Mouse (Mus musculus): ENCODE measurements around the gene Hist1h2ag.
"Not testable (repeated sequence)": the region's sequence is repeated elsewhere in the genome, so short reads cannot be mapped to it uniquely, and the experiment has no call there.

The Hist1h2ag gene

DNA sequence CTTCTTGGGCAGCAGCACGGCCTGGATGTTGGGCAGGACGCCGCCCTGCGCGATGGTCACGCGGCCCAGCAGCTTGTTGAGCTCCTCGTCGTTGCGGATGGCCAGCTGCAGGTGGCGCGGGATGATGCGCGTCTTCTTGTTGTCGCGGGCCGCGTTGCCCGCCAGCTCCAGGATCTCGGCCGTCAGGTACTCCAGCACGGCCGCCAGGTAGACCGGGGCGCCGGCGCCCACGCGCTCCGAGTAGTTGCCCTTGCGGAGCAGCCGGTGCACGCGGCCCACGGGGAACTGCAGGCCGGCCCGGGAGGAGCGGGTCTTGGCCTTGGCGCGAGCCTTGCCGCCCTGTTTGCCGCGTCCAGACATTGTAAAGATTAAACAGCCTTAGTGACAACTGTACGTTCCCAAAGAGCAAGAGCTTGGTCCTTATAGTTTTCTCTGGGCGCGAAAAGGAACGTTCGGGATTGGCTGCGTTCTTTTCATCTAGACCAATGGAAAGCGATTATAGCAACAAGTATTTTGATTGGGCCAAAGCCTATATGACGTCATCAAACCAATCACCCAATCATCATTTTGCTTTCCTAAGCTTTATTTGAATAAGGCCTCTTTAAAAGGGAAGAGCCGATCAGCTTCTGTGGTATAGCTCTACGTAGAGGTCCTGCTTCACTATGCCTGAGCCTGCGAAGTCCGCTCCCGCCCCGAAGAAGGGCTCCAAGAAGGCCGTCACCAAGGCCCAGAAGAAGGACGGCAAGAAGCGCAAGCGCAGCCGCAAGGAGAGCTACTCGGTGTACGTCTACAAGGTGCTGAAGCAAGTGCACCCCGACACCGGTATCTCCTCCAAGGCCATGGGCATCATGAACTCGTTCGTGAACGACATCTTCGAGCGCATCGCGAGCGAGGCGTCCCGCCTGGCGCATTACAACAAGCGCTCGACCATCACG lies at the start of gene Hist1h2ag, which contains the start of gene Hist1h2bj:
TSS of gene Hist1h2ag (minus strand) at position 377 of the 935 bp plus-strand sequence.
TSS of gene Hist1h2bj (plus strand) at position 647 of the 935 bp plus-strand sequence.
- DNase-seq, result peak; percentile 63 to 71

DNA sequence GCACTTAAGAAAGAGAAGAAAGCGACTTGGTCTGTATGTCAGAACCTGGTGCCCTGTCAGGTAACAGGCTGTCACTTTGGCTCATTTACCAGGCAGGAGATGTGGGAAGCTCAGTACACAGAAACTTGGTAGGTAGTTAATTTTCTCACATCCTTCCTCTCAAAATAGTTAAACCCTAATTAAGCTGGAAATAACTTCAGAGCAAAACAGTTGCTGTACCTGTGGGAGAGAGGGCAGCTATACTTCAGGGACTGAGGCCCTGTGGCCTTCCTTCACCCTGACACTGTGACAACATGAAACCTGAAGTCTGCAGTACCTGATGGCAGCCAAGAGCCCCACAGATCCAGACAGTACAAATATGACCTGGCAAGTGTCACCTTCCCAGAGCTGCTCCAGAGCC lies 41.4 kb upstream of the Hist1h2ag start, which contains the start of gene Vmn1r188:
TSS of gene Vmn1r188 (plus strand) at position 301 of the 400 bp plus-strand sequence.
- not testable (repeated sequence) for DNase-seq

DNA sequence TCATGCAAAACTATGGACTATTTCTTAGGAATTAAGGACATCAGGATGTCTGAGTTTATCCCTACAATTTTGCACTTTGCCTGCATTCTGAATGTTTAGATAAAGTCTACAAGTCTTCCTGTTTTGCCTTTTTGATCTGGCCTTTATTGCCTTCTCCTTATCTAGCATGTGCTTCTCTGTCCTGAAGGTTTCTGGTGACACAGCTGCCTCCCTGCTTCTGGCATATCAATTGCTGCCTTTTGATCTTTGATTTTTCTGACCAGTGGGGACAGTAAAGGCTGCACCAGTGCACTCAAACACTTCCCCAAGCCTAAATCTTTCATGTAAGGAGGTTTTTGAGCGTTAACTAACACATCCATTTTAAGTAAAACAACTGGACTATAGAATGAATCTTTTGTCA lies 20.7 kb upstream of the Hist1h2ag start:
- no peak for DNase-seq

DNA sequence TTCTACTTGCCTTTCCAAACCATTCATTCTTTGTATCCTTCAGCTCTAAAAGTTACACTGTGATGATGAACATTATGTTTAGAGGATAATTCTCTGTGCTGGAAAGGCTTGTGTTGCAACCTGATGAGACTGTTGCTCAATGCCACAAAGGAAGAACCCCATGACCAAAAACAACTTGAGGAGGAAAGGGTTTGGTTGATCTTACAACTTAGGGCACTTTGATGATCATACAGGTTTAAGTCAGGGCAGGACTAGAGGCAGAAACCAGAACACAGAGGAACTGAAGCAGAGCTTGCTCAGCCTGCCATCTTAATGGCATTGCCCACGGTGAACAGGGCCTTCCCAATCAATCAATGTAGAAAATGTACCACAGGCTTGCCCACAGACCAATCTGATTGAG lies 18.7 kb upstream of the Hist1h2ag start:
- DNase-seq, result no peak

DNA sequence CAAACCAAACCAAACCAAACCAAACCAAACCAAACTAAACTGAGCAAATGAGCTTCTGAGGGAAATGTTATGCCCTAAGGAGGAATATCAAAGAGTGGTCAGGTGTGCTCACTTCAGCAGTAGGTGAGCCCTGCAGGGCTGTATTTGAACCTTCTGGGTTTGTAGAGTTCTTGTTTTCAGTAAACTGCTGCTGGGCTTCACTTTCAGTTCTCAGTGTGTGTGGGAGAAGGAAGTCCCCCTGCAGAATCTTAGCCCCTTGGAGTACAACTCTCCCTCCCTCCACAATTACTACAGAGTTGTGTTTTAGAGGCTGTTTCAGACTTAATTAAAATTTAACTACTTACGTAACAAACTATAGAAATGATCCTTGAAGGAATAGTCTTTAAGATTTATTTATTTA lies 11.0 kb upstream of the Hist1h2ag start:
- DNase-seq, result no peak

DNA sequence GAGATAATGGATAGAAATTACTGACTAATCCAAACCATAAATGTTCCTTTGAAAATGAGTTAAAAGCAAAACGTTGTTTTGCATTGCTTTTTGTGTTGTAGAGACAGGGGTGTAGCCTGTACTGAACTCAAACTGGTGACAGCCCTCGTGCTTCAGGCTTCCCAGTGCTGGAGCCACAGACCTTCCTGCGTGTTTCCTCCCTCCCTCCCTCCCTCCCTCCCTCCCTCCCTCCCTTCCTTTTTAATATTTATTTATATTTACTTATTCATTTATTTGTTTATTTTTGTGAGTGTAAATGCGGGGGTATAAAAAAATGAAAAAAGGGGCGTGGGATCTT lies 8.7 kb upstream of the Hist1h2ag start:
- DNase-seq, result no peak

DNA sequence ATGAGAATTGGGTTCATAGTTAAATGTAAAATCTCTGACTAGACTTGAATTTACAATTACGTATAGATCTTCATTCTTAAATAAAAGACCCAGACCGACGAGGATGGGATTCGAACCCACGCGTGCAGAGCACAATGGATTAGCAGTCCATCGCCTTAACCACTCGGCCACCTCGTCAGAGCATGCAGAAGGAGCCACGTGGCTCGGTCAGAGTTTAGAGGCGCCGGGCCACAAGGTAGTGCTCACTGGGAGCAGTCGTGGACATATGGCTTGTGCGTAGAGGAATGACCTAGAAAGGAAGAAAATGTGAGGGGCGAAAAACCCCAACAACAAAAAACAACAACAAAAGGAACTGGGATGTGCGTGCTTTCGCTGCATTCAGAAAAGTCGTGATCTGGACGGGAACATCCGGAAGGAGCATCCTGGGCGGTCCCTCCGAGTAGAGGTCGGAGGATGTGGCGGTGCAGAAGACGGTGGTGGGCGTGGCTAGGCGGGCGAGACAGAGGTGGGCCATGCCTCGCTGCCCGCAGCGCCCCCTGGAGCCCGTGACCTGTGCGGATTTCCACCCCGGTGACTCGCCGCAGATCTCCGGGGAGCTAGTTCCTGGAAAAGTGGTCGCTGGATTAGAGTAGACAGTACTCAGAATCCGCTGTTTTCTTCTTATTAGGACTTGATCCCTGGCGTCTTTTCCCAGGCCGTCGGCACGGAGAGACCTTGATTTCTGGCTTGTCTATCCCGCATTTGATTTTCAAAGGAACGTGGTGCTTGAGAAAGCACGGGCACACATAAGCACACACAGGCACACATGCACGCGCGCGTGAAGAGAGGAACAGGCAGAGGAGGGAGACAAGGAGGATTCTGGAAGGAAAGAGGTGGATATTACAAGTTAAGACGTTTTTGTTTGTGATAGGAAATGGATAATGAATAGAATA lies 8.1 kb upstream of the Hist1h2ag start:
- DNase-seq, result peak; percentile 90 to 94

DNA sequence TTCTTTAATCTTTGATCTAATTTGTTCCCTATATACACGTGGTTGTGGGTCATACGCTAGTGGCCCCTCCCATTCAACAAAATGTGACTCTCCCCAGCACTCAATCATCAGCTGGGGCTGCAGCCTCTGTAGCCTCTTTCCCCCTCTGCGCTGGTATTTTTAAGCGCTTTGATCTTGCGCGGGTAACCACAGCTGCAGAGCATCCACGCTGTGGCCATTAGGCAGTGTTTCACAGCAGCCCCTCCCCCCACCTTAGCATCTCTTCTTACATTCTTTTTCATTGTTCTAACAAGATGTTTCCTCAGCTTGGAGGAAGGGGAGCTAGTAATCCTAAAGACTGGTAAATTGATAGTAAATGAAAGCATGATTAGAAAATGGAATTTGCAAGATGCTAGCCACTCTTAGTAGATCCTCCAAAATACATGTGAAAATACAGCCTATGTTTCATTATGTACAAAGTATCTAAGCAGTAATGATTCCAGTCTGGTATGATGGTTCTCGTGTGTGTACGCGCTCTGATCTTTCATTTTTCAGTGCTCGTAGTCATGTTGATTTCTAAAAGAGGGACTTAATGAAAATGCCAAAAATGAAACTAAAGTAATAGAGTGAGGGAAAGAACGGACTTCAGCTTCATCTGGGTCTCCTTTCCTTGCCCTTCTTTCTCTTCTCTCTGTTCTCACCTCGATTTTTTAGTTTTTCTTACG lies 7.1 kb upstream of the Hist1h2ag start:
- DNase-seq, result no peak

DNA sequence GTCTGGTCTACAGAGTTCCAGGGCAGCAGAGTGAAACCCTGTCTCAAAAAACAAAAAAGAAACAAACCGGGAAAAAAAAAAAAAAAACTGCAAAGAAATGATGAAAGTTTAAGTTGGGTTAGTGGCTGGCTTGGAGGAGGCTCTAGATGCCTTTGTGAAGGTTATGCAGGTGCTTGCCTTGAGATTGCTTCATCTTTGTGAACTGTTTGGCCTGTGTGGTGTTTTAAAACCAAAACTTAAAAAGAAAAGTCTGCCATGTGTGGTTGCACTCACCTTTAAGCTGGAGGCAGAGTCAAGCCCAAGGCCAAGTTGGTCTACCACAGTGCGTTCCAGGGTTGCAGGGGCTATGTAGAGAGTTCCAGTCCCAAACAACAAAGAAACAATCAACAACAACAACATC lies 6.3 kb upstream of the Hist1h2ag start:
- no peak for DNase-seq

DNA sequence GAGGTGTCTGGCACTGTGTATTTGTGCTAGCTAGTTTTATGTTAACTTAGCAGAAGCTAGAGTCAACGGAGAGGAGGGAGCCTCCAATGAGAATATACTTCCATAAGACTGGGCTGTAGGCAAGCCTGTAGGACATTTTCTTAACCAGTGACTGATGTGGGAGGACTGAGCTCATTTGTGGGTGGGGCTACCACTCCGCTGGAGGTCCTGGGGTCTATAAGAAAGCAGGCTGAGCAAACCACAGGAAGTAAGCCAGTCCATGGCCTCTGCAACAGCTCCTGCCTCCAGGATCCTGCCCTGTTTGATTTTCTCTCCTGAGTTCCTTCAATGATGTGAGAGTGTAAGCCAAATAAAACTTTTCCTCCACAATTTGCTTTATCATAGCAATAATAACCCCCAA lies 2.6 kb upstream of the Hist1h2ag start:
- no peak for DNase-seq

DNA sequence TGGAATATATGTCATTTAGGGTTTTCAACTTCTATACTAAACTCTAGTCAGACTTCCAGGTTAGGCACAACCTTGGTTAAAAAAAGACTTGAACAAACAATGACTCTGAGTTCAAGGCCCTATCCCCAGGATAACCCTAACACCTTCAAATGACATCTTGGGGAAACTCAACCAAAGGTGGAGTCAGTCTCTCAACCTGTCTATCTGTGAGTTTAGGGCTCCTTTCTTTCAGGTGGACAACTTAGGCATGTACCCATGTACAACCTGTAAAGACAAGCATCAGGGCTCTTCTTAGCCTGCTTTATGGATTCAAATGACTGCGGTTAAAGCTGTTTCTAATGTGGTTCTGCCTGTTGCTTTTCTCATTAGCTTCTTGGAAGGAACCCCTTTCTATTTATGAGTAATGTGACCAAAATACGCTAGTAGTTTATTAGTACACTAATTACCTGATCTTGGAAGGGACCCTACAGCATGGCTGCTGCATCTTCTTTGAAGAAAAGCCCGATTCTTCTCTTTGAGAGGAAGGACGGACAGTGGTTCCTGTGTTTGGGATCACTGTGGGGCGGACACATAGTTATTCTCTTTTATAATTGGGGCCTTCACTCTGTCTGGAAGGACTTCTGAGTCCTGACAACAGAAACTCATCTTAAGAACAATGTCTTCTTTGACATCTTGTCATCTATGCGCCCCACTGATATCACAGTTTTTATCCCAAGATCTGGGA lies 1.9 kb upstream of the Hist1h2ag start:
- DNase-seq, result no peak

DNA sequence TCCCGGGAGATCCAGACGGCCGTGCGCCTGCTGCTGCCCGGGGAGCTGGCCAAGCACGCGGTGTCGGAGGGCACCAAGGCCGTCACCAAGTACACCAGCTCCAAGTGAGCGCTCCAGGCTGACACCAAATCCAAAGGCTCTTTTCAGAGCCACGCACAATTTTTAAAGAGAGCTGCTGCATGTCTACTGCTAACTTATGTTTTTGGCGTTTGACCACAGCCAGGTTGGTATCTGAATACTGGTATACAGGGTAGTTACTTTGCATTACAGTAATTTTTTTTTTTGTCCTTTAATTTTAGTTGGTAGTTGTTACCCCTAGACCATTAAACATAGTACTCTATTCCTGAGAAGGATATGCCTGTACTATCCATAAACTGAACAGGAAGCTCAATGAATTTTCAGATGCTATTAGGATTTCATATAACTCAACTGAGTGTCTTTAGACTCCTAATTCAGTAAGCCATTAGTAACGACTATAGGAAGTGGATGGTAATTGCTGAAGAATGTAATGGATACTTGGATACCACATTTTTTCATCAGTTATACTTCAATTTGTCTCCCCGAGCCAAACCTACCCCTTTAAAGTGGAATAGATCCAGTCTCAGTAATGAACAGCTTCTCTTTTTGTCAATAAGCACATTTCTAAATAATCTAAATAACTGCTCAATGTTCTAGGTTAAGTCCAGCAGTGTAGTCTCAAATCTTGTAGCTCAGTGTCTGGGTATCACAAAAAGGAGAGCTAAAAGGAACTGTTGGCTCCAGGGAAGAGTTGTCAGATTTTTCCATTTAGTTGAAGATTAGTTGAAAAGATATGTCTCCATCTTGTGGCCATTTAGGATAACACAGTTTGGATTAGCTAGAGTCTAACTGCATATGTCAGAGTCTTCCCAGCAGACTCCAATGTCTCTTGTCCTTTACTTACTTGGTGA lies 1.0 kb upstream of the Hist1h2ag start:
- DNase-seq, result no peak

DNA sequence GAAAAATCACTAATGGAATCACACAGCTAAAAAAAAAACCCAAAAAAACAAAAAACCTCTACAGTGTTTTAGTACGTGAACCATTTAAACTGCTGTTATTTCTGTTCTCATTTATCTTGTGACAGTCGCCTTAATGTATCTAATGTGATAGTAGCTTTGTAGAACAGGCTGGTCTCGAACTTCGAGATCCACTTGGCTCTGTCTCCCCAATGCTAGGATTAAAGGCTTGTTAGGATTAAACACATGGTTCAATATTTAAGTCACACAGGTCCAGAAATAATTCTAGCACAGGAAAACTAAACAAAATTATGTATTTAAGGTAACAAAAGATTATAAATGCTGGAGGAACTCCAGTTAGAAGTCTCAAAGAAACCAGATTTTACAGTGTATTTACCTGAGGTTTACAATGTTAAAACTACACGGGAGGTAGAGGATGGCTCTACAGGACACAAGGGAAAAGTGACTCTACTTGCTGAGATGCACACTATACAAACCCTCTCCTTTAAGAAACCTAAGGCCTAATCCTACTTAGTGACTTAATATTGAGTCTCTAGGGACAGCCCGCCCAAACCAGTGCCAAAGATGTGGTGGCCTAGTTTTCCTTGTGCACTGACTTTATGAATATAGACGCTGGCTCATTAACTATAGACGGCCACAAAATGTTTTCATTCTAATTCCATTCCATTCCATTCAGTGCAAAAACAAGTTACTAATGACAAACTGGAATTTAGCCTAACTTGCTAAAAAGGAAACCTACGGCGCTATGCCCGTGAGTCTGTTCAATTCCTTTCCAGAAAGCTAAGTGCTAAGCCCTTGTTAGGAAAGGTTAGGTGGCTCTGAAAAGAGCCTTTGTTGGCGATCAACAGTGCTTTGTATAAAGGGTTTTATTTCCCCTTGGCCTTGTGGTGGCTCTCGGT lies 835 bp downstream of the Hist1h2ag start:
- no peak for DNase-seq

DNA sequence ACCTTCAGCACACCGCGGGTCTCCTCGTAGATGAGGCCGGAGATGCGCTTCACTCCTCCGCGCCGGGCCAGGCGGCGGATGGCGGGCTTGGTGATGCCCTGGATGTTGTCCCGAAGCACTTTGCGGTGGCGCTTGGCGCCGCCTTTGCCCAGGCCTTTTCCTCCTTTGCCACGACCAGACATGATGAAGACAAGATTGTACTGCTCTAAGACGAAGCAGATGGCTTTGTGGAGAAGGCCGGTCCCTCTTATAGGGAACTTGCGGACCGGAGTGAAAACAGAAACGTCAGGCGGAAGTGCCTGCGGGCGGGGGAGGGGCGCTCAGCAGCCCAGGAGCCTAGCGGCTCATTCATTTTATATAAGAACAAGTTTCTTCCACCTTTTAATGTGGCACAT lies 1.6 kb downstream of the Hist1h2ag start, which contains the start of gene Hist1h4i:
TSS of gene Hist1h4i (minus strand) at position 221 of the 395 bp plus-strand sequence.
- peak; percentile 93 to 97 for DNase-seq

DNA sequence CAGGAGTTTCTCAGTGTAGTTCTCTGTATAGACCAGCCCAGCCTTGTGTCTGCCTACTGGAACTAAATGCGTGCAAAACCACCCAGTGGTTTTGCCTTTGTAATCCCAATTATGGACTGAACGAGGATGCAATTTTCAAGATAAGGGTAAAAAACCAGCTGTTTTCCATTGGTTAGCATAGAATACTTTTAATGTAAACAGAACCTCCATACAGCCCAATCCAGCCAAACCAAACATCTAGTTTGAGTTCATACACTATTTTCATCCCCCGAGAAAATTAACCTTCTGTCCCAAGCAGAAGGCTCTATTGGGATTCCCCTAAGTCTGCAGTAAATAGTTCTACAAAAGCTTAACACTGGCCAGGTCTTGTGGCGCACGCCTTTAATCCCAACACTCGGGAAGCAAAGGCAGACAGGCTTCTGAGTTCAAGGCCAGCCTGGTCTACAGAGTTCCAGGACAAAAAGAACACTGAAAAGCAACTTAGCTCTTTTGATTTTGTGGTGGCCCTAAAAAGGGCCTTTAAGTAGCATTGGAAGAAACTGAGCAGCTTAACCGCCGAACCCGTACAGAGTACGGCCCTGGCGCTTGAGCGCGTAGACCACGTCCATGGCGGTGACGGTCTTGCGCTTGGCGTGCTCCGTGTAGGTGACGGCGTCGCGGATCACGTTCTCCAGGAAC lies 2.1 kb downstream of the Hist1h2ag start:
- no peak for DNase-seq

DNA sequence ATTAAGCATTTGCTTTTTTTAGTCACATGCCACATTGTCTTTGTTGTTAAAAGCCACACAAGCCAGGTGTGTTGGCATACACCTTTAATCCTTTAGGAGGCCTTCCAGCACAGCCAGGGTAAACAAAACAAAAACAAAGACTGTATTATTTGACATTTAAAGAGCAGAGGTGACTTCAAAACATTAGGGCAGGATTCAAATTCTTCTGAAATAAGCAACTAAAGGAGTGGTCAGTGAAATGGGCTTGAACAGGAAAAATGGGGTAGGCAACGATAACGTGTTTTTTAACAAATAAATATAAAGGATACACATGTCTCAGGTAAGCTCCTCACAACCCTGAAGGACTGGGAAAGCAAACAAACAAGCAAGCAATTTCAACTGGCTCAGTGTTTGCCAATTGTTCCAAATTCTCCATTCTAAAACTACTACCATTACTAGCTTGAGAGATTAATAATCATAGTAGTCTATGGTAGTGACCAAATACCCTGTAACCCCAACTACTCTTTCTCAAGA lies 2.7 kb downstream of the Hist1h2ag start:
- no peak for DNase-seq

DNA sequence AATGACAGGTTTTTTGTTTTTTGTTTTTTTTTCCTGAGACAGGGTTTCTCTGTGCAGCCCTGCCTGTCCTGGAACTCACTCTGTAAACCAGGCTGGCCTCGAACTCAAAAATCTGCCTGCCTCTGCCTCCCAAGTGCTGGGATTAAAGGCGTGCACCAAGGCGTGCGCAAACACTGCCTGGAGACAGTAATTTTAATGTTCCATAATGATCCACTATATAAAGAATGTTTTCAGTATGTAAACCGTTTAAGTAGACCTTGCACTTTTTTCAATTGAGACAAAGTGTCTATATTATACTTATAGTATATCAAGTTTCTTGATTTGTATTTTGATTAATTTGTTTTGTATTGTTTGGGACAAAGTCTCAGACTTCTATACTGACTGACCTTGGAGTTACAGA lies 3.4 kb downstream of the Hist1h2ag start:
- no peak for DNase-seq

DNA sequence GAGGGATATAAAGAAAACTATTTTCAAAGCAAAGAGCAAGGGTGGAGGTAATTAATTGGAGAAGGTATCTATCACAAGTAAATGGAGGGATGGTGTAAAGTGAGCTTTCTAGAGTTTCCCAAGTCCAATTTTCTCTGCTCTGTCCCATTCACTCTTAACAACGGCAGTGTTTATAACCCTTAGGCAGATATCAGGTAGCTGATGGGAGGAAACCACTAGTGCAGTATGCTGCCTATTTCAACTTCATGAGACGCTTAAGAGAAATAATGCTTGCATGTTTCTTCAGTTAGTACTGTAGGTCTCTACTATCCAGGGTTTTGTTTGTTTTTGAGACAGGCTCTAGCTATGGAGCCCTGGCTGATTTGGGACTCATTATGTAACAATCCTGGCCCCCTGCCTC lies 5.3 kb downstream of the Hist1h2ag start:
- no peak for DNase-seq

DNA sequence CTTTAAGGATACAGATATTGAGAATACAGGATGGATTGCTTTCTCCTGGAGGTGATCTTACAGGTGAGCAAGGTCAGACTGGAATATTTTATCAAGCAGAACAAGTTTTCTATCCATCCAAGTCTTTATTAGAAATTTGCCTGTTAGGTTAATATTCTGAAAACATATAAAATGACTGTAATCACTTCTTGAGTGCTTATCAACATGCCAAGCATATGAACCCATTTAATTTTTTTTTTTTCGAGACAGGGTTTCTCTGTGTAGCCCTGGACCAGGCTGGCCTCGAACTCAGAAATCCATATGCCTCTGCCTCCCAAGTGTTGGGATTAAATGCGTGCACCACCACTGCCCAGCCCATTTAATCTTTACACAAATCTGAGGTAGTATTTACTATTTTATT lies 5.8 kb downstream of the Hist1h2ag start:
- no peak for DNase-seq
